Mouse (Mus musculus) frontal cortex, adult (tissue): ENCODE data around the gene Adgre5.

ENCODE experiments used
- ATAC-seq: cut with Nextera tagmentation; 2 replicates; pipeline ENCODE4 v1.9.2; 2017; ENCODE audit warnings: mild to moderate bottlenecking, moderate library complexity, mixed read lengths; ENCODE audit not compliant: low TSS enrichment

Adgre5 gene

GRCm38 (mm10) chr8:83754149-83754548, 13.0 kb upstream of the Adgre5 start:
- no peak for ATAC-seq

- ATAC-seq, result no peak
Measured at GRCm38 (mm10) chr8:83749265-83749664, 8.1 kb upstream of the Adgre5 start.

DNA sequence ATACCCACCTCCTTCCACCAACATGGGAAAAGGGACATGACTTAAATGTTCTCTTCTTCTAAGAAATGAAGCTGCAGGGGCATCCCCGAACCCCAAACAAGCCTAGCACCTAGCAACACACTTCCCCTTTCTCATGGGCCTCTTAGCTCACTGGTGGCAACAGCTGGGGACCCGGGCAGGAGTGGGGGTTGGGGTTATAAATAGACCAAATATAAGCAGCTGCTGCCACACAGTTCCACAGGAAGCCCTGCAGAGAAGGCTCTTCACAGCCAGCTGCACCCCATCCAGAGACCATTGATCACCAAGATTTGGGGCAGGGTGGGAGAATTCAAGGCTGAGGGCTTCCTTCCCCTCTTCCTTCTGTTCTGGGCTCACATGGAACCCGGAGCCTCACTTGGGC, 7.6 kb upstream of the Adgre5 start:
- ATAC-seq, result no peak

DNA sequence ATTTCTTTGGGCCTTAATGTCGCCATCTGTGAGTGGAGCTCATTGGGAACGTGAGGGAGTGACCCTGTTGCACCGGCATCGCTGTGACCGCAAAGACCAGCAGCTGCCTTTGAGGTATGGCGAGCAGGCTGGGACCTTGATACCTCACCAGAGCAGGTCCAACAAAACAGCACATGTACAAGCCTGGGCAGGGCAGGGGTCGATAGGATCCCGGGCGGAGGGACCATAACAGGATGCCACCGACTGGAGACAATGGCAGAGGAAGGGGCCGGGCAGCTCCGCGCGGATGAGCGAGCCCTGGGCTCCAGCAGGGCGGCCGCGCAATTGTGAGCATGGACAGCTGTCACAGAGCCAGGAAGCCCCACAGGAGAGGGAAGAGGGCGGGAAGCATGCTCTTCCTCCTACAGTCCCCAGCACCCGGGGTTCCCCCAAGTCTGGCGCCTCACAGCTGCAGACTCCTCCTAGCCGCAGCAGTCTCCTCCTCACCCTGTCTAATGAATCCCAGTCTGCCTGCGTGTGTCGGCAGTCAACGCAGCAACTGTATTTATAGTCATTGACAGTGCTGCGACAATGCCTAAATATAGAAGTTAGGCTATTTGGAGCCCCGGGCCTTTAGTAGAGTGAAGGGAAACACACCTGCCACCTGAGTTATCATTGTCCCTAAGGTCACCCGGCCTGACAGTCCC, 6.7 kb upstream of the Adgre5 start:
- peak; percentile 85 for ATAC-seq

DNA sequence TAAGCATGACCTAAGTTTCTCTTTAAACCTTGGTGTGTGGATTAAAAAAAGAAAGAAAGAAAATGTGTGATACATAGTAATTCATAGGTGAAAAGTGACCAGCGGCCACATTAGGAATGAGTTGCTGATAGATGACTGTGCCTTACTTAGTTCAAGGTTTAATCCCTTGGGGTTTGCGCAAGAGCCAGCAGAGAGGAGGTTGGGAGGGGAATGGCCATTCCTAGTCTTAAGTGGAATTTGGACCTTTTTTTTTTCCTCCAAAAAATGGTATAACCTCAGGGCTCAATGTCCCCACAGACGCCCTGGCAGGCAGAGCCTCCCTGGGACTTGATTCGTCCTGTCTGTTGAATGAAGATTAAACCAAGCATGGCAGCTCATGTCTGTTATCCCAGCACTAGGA, 2.9 kb upstream of the Adgre5 start:
- ATAC-seq, result no peak

DNA sequence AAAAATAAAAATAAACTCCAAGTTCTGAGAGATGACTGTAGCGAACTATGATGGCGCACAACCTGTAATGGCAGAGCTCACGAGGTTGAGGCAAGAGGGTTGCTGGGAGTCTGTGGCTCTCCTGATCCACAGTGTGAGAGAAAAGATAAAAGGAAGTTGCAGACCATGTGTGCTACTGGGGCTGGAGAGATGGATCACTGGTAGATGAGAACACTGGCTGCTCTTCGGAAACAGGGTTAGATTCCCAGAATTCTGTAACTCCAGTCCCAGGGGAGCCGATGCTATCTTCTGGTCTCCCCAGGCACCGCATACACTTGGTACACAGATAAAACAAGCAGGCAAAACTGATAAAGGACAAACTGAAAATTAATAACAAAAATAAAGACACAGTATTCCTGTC, 1.8 kb upstream of the Adgre5 start:
- ATAC-seq, result no peak

DNA sequence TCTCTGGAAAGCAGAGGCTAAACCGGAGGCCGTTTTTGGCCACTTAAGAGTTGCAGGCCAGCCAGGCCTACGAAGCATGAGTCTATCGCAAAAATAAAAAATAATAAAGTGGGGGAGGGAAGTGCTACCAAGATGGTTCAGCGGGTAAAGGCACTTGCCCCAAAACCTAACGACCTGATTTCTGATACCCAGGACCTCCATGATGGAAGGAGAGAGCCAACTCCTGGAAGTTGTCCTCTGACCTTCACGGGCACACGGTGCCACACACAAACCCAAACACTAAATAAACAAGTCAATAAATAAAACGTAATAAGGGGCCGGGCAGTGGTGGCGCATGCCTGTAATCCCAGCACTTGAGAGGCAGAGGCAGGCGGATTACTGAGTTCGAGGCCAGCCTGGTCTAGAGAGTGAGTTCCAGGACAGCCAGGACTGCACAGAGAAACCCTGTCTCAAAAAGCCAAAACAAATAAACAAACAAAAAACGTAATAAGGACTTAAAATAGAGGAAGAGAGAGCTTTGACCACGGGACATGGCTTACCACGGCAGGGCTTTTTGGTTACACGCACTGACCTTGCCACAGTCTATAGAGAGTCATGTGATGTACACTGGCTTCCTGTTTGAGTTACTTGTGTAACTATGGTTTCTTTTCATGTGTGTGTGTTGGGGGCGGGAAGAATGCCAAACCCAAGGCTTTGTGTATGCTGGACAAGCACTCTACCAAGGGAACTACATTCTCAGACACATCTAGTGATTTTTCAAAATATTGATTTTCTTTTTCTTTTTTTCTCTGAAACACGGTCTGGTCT, 926 bp upstream of the Adgre5 start:
- no peak for ATAC-seq

DNA sequence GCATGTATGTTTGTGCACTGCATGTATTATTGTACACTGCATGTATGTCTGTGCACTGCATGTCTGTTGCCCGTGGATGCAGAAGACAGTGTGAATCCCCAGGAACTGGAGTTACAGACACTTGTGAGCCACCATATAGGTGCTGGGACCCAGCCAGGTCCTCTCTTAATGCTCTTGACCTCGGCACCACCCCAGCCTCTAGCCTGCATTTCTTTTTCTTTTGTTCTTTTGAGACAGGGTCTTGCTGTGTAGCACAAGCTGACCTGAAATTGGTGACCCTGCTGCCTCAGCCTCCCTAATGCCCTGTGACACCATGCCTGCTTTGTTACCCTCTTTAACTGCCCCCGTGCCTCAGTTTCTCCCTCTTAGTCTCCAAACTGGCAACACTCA, 545 bp downstream of the Adgre5 start:
- no peak for ATAC-seq

GRCm38 (mm10) chr8:83739711-83740468, 1.2 kb downstream of the Adgre5 start:
- ATAC-seq, result no peak

DNA sequence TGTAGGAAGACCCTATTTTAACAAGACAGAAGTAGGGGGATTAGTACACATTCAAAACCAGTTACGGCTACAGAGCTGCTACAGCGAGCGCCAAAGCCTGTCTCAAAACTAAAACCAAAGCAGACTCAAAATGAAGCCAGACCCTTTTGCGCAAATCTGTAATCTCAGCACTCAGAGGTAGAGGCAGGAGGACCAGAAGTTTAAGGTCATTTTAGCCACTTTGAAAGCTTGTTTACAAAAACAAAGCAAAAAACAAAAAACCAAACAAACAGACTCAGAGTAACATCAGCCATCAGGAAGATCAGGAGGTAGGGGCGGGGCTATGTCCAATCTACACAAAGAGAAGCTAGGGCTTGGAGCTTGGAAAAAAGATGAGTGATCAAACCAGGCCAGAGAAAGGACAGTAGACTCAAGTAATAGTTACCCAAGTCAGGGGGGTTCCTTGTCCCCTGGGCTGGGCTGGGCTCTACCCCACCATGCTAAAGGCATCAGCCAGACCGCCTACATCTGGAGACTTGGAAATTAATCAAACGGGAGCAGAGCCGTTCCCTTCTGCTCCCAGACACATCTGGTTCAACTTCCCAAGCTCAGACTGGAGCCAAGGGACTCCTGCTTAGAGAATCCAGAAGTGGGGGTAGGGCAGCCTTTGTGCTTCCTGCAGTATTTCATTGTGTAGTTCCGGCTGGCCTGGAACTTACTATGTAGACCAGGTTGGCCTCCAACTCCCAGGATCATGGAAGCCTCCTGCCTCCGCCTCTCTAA, 2.0 kb downstream of the Adgre5 start:
- ATAC-seq, result no peak

DNA sequence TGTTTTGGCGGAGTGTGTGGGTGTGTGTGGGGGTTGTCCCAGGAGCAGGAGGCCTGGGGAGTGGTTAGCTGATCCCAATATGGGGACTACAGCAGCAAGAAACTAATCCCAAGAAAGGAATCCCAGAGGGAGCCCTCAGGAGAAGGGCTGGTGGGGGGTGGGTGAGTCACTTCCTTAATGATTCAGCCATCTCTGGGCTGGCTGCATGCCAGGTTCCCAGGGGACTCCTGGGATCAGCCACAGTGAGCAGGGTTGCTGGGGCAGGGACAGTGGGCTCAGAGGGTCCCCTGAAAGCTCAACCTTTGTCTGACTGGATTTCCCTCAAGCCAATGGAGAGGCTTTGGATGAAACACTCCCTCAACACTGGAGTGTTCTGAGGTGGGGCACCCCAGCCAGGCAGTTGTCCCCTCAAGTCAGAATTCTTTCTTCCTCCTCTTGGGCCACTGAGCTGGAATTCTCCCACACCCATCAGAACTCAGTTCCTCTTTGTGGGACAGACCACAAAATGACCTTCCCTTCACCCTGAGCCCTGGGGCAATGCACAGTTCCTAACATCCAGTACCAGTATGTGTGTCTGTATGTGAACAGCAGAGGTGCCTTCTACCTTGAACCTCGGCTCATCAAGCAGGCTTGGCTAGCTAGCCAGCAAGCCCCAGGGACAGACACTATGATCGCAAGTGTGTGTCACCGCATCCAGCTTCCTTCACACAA, 3.1 kb downstream of the Adgre5 start:
- ATAC-seq, result no peak

- no peak for ATAC-seq
Measured at GRCm38 (mm10) chr8:83737346-83737745, 3.8 kb downstream of the Adgre5 start.

DNA sequence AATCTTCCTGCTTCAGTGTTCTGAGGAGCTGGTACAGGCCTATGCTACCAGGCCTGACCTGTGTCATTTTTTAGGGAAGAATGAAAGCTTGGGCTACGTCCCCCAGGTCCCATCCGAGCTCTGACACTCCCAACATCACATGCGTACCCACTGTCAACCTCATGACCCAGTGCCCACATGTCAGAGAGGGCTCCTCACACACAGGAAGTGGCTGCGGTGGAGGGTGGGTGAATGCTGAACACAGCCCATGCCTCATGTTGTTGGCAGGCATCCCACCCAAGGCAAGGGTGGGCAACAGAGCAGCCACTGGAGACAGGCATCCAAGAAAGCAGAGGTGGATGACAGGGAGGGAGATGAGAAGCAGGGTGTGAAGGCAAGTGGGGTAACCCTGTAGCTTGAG, 4.4 kb downstream of the Adgre5 start:
- no peak for ATAC-seq

GRCm38 (mm10) chr8:83732919-83733318, 8.2 kb downstream of the Adgre5 start:
- no peak for ATAC-seq

DNA sequence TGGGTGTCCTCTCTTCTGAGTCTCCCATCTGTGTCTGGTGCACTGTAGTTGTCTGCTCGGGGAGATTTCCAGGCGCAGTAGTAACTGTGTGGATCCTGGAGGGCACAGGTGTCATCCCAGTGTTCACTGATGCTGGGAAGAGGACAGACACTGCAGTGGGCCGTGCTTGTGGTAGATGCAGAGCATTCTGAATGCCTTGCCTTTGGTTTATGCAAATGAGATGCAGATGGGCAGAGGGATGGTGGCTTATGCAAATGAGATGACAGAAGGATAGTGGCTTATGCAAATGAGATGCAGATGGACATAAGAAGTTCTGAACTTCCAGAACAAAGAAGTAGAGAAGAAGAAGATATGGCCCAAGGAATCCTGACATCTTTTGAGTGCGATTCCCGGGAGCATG, 9.2 kb downstream of the Adgre5 start:
- no peak for ATAC-seq

DNA sequence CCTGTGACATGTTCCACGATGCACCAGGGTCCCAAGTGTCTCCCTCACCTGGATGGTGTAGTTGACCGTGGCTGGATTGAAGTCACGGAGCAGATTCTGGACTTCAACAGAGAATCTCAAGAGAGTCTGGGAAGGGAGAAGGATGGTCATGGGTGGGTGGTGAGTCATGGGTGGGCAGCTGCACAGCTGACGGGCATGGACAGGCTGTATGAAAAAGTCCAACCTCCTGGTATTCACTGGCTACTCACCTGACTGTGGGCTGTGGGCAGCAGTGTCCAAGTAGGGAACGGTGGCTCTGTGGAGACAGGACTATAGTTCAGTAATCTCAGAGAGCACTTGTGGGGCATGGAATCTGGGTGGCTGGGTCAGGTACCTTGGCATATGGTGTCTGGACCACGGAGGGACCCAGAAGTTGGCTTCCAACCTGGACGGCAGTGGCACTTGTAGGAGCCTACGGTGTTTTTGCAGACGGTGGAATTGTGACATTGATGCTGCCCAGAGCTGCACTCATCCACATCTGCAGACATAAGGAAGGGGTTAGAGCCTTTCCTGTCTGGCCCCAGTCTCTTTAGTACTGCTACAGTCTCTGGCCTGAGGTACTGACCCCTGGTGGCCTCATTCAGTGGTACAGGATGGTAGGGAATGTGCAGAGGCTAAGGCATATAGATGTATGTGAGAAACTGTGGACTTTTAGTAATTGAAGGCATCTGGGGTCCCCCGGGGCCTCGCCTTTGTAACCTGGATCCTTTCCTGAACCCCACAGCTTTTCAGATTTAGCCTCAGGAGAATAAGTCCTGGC, 11.9 kb downstream of the Adgre5 start:
- no peak for ATAC-seq

DNA sequence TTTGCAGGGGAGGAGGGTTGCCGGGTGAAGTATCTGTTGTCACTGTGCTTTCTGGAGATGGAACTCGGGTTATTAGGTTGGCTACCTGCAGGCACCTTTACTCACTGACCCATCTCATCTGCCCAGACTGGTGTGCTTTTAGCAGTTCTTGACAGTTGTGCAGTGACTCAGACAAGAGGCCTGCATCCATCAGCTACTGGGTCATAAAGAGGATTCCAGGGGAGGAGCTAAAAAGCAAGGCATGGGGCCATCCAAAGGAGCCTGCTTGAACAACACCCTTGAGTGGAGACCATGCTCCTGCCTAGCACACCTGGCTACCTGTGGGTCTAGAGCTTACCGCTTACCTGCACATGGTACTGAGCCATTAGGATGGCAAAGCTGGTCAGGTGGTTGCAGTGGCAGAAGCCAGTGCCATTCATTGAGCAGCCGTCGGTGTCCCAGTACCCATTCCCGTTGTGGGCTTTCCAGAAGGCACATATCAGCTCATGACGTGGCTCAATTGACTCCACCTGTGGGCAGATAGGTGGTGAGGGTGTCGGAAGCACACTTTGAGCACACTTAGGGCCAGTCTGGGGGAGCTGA, 15.5 kb downstream of the Adgre5 start:
- ATAC-seq, result no peak

DNA sequence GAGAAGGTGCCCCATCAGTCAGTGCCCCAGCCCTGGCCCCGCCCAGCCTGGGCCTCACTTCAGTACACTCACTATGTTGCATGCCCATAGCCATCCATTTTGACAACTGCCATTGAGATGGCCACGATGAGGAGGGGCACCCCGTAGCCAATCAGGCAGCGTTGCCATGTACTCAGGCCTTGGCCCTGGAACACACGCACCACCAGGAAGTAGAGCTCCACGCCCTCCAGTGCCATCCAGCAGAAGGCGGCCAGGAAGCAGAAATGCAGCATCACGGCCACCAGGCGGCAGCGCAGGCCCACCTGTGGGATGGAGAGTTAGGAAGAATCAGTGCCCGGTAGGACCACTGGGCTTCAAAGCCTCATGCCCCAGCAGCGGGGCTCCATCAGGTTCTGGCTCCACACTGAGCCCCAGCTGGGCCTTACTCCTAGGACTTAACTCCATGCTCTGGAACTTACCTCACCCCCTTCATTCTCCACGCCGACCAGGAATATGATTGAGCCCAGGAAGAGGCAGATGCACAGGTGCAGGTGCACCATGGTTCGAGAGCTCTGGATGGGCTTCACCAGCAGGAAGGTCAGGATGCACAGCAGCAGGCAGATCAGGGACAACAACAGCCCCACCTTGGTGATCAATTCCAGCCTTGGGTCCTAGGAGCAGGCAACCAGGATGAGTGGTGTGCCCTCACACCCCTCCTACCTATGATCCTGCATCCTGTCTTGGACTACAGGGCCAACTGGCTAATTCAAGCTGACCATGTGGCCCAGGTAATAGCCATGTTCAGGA, 16.2 kb downstream of the Adgre5 start:
- peak; percentile 86 for ATAC-seq

GRCm38 (mm10) chr8:83723447-83724083, 17.6 kb downstream of the Adgre5 start:
- no peak for ATAC-seq
